Mouse (Mus musculus): ENCODE measurements at regions not wholly inside any gene's neighbourhood (a gene's known extent, or its start where the extent isn't known, plus 50 kb on each side); places are given as distances from the start of the nearest gene placed in this dataset.

DNA sequence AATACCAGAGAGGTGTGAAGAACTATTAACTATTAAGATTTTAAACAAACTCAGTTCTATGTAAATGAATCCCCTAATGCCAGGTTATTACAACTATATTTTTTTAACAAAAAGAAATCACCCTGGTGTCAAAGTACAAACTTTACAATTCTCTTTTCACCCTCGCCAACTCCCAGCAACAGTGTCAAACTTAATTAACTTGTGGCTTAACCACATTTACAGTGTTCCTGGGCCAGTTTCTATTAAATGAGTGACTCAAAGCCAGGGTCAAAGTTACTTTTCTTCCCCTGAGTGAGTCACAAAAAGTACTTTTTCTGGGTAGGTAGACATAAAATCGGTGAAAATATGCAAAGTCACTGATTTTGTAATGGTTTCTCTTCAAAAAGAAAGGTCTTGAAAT lies 782.0 kb downstream of the Nr2f2 start:
- TF ChIP-seq CTCF (conservative IDR thresholded peaks at IDR 0.05; ENCODE audit: insufficient read depth, insufficient read length, low read depth, low read length) (no peak), POLR2A (IDR thresholded peaks at IDR 0.05; ENCODE audit: low read depth, low read length) (no peak)
